Mouse (Mus musculus): ENCODE measurements at regions not wholly inside any gene's neighbourhood (a gene's known extent, or its start where the extent isn't known, plus 50 kb on each side); places are given as distances from the start of the nearest gene placed in this dataset.

GRCm38 (mm10) chr13:71273067-71273466, 431.5 kb upstream of the Adamts16 start:
- no peak for TF ChIP-seq EP300 (optimal IDR thresholded peaks at IDR 0.05)
- TF ChIP-seq CTCF (IDR thresholded peaks at IDR 0.05; ENCODE audit: low read depth): no peak
